Mouse (Mus musculus): ENCODE results near the gene Ttc27.

DNA sequence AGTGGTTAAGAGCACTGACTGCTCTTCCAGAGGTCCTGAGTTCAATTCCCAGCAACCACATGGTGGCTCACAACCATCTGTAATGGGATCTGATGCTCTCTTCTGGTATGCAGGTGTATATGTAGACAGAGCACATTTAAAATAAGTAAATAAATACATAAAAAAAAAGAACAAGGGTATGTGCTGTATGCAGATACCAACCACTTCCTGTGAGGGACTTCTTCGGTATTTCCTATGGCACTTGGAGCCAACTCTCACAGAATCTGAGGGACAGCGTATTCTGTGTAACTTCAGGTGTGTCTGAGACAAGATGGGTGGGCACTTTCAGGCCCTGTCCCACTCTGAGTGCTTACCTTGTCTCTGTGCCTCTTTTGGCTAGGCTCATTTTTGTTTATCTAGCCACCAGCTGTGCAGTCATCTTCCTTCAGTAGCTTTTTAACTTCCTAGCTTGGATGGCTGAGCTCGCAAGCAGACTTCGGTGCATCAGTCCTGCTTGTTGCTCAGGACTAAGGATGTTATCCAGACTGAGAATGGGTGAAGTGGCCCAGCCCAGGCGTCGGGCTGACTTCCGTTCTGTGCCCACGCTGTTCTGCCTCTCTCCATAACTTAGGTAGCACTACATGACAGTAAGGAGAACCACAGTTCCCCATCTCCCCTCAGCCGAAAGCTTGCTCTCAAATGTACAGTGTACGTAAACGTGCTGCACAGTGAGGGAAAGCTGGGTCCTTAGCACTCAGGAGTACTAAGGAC is 37.0 kb downstream of the Ttc27 start:
- TF ChIP-seq CTCF (IDR thresholded peaks at IDR 0.05; ENCODE audit: control insufficient read depth, insufficient read depth, low read length) (no peak), POLR2A (IDR thresholded peaks at IDR 0.05; ENCODE audit: borderline replicate concordance, control insufficient read depth, low read depth, low read length) (no peak)

Data from bone marrow, adult 2 months (tissue).